In the genomic region with DNA sequence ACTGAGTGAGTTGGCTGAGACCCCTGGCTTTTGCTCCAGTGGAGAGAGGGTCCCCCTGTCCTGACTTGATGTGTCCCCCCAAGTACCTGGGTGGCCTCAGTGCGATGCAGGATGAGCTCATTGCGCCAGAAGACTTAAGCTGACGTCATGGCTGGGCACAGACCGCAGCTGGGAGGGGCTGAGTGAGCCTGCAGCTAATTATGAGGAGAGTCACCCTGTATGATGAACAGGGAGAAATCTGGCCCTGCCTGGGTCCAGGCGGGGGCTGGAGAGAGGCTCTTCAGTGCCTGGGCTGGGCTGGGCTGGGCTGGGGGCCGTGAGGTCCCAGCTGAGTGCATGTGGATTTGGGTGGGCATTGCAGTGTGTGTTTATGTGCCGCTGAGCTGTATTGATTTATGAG, we compare ENCODE assay signal across 12 mouse cellular contexts. TPM values are rescaled to one million over a fixed set of nuclear protein-coding genes. Genes with fewer than 3 reads are reported as not detected.
DNase-seq lines count a peak whose midpoint lies in the region; ATAC-seq and TF ChIP-seq lines count a peak whose summit lies in the region.
"Had no signal": no experiment of that assay in that cellular context is flagged by ENCODE, and none has a peak within 500 bp of the region (broad histone marks: within the 10 kb centered on the region; RNA-seq: fewer than 3 reads in every experiment).

No protein-coding gene starts in this region.

- H3K9ac ChIP-seq in forebrain, embryonic 15.5 days (replicated peaks): no peak overlapping the region
- no peak overlapping the region for H3K9ac ChIP-seq in forebrain, postnatal 0 days
- H3K9ac ChIP-seq in stomach, embryonic 16.5 days (ENCODE audit: low read length): no peak overlapping the region
- H3K9ac ChIP-seq in hindbrain, embryonic 11.5 days (ENCODE audit: low read depth, low read length): no peak overlapping the region
- H3K9ac ChIP-seq: heart, embryonic 13.5 days; liver, embryonic 15.5 days had no signal

- H3K27ac ChIP-seq in forebrain, embryonic 15.5 days (replicated peaks): no peak overlapping the region; the same call in 1 of the 2 replicates
- no peak overlapping the region for H3K27ac ChIP-seq in forebrain, postnatal 0 days (ENCODE audit: low read depth, low read length)
- peak overlapping the region; percentile 52; the same call in 1 of the 2 replicates for H3K27ac ChIP-seq in heart, embryonic 10.5 days
- H3K27ac ChIP-seq in stomach, embryonic 16.5 days (ENCODE audit: low read length): peak overlapping the region; percentile 51
- H3K27ac ChIP-seq in hindbrain, embryonic 11.5 days (ENCODE audit: low read depth, low read length): no peak overlapping the region
- H3K27ac ChIP-seq: heart, embryonic 13.5 days; liver, embryonic 15.5 days had no signal

- peaks cover 19% of the 10 kb centered on the region for H3K4me1 ChIP-seq in forebrain, embryonic 15.5 days
- no peaks in the 10 kb centered on the region for H3K4me1 ChIP-seq in forebrain, postnatal 0 days (ENCODE audit: insufficient read depth)
- no peaks in the 10 kb centered on the region for H3K4me1 ChIP-seq in megakaryocyte, embryonic 14.5 days
- H3K4me1 ChIP-seq in heart, embryonic 10.5 days: peaks cover 40% of the 10 kb centered on the region
- H3K4me1 ChIP-seq in stomach, embryonic 16.5 days (ENCODE audit: control insufficient read depth, insufficient read depth, low read length): peaks cover 26% of the 10 kb centered on the region
- peaks cover 11% of the 10 kb centered on the region; the same call in 1 of the 2 replicates for H3K4me1 ChIP-seq in hindbrain, embryonic 11.5 days (replicated peaks; ENCODE audit: control insufficient read depth, insufficient read depth, low read length)
- H3K4me1 ChIP-seq: liver, embryonic 15.5 days had no signal

- H3K4me2 ChIP-seq in forebrain, embryonic 15.5 days (replicated peaks): no peak overlapping the region
- H3K4me2 ChIP-seq in forebrain, postnatal 0 days (ENCODE audit: low read depth): no peak overlapping the region
- no peak overlapping the region for H3K4me2 ChIP-seq in stomach, embryonic 16.5 days (ENCODE audit: low read depth, low read length)
- H3K4me2 ChIP-seq in hindbrain, embryonic 11.5 days (replicated peaks; ENCODE audit: low read depth, low read length): no peak overlapping the region
- H3K4me2 ChIP-seq: heart, embryonic 13.5 days; liver, embryonic 15.5 days had no signal

- DNase-seq in forebrain, postnatal 0 days: no peak
- no peak for DNase-seq in heart, embryonic 10.5 days (ENCODE audit: low spot score)
- no peak for DNase-seq in kidney, postnatal 36 days
- DNase-seq in hindbrain, embryonic 11.5 days (ENCODE audit: low spot score): no peak
- DNase-seq: kidney, adult 2 months had no signal

- TF ChIP-seq CTCF in forebrain, postnatal 0 days (IDR thresholded peaks at IDR 0.05; ENCODE audit: low read depth): no peak

- 41% methylated on average over 7 of the region's 7 CpGs for whole genome bisulfite sequencing in forebrain, embryonic 15.5 days
- 32% methylated on average over 7 of the region's 7 CpGs for WGBS in forebrain, postnatal 0 days
- WGBS in heart, embryonic 10.5 days: 70% methylated on average over 7 of the region's 7 CpGs
- WGBS in stomach, embryonic 16.5 days: 35% methylated on average over 7 of the region's 7 CpGs
- 76% methylated on average over 7 of the region's 7 CpGs for WGBS in hindbrain, embryonic 11.5 days

- H3K36me3 ChIP-seq in forebrain, embryonic 15.5 days: no peaks in the 10 kb centered on the region
- no peaks in the 10 kb centered on the region for H3K36me3 ChIP-seq in forebrain, postnatal 0 days (ENCODE audit: insufficient read depth)
- no peaks in the 10 kb centered on the region for H3K36me3 ChIP-seq in megakaryocyte, embryonic 14.5 days (replicated peaks; ENCODE audit: low read length)
- H3K36me3 ChIP-seq in heart, embryonic 10.5 days: no peaks in the 10 kb centered on the region
- no peaks in the 10 kb centered on the region for H3K36me3 ChIP-seq in stomach, embryonic 16.5 days (ENCODE audit: control insufficient read depth, insufficient read depth, low read length)
- no peaks in the 10 kb centered on the region for H3K36me3 ChIP-seq in hindbrain, embryonic 11.5 days (ENCODE audit: control insufficient read depth, insufficient read depth, low read length)
- H3K36me3 ChIP-seq: heart, embryonic 13.5 days; liver, embryonic 15.5 days had no signal

- no peaks in the 10 kb centered on the region for H3K9me3 ChIP-seq in forebrain, embryonic 15.5 days
- H3K9me3 ChIP-seq in forebrain, postnatal 0 days (ENCODE audit: low read length): no peaks in the 10 kb centered on the region
- H3K9me3 ChIP-seq in megakaryocyte, embryonic 14.5 days: peaks cover 26% of the 10 kb centered on the region
- no peaks in the 10 kb centered on the region for H3K9me3 ChIP-seq in heart, embryonic 10.5 days
- H3K9me3 ChIP-seq in stomach, embryonic 16.5 days (replicated peaks; ENCODE audit: control insufficient read depth, low read length): no peaks in the 10 kb centered on the region
- H3K9me3 ChIP-seq in hindbrain, embryonic 11.5 days (ENCODE audit: control insufficient read depth, low read length): no peaks in the 10 kb centered on the region
- H3K9me3 ChIP-seq: heart, embryonic 13.5 days; liver, embryonic 15.5 days had no signal

- no peak overlapping the region for H3K4me3 ChIP-seq in forebrain, embryonic 15.5 days
- H3K4me3 ChIP-seq in forebrain, postnatal 0 days (ENCODE audit: low read depth, low read length): no peak overlapping the region
- peak overlapping the region; percentile 33 for H3K4me3 ChIP-seq in megakaryocyte, embryonic 14.5 days (replicated peaks)
- no peak overlapping the region for H3K4me3 ChIP-seq in heart, embryonic 10.5 days
- no peak overlapping the region for H3K4me3 ChIP-seq in stomach, embryonic 16.5 days (replicated peaks; ENCODE audit: low read length)
- no peak overlapping the region for H3K4me3 ChIP-seq in hindbrain, embryonic 11.5 days (ENCODE audit: low read depth, low read length)
- H3K4me3 ChIP-seq: erythroblast, embryonic 14.5 days; heart, embryonic 13.5 days; liver, embryonic 15.5 days had no signal

- H3K27me3 ChIP-seq in forebrain, embryonic 15.5 days: no peaks in the 10 kb centered on the region
- H3K27me3 ChIP-seq in forebrain, postnatal 0 days (ENCODE audit: insufficient read depth, low read length): no peaks in the 10 kb centered on the region
- H3K27me3 ChIP-seq in megakaryocyte, embryonic 14.5 days (replicated peaks): no peaks in the 10 kb centered on the region
- no peaks in the 10 kb centered on the region for H3K27me3 ChIP-seq in heart, embryonic 10.5 days (ENCODE audit: insufficient read depth, poor library complexity, severe bottlenecking)
- no peaks in the 10 kb centered on the region for H3K27me3 ChIP-seq in stomach, embryonic 16.5 days (ENCODE audit: control insufficient read depth, insufficient read depth, low read length)
- no peaks in the 10 kb centered on the region for H3K27me3 ChIP-seq in hindbrain, embryonic 11.5 days (ENCODE audit: control insufficient read depth, insufficient read depth, low read length)
- H3K27me3 ChIP-seq: heart, embryonic 13.5 days; liver, embryonic 15.5 days had no signal

- 0 out of 2 replicates have a peak, but pooled peaks have one; percentile 33 for ATAC-seq in forebrain, embryonic 15.5 days (replicated peaks)
- no peak; the same call in 1 of the 2 replicates for ATAC-seq in forebrain, postnatal 0 days
- ATAC-seq in megakaryocyte, adult 5-6 weeks (ENCODE audit: poor library complexity, severe bottlenecking): no peak
- ATAC-seq in stomach, embryonic 16.5 days (ENCODE audit: insufficient read depth, low FRiP score): peak; percentile 49
- ATAC-seq in hindbrain, embryonic 11.5 days (ENCODE audit: low FRiP score): no peak

RNA-seq across cellular contexts. Expression of a gene that starts 2.6 kb away (rescaled TPM):
- 5.6 and 5.7 TPM in 2 replicates for polyA plus RNA-seq in forebrain, embryonic 15.5 days (2015; fragmentation: Nextera tagmentation; extraction: Ambion mirVana)
- 13.2 and 14.0 TPM in 2 replicates for total RNA-seq in forebrain, postnatal 0 days (2014; rRNA removed)
- polyA plus RNA-seq in forebrain, postnatal 0 days (2015; fragmentation: Nextera tagmentation; extraction: Ambion mirVana): 8.6 and 10.6 TPM in 2 replicates
- polyA plus RNA-seq in megakaryocyte, embryonic 14.5 days (2012; ENCODE audit: insufficient read depth, low replicate concordance): not detected in 2 replicates
- not detected in 2 replicates for total RNA-seq in megakaryocyte, adult 5-6 weeks (2015)
- not detected in 2 replicates for total RNA-seq in megakaryocyte, adult 5-6 weeks (2017)
- polyA plus RNA-seq in heart, embryonic 10.5 days (2016; fragmentation: Nextera tagmentation; extraction: Ambion mirVana): 26.9 and 40.5 TPM in 2 replicates
- 35.8 and 38.5 TPM in 2 replicates for polyA plus RNA-seq in stomach, embryonic 16.5 days (2015; fragmentation: Nextera tagmentation; extraction: Ambion mirVana)
- polyA plus RNA-seq in hindbrain, embryonic 11.5 days (2014; fragmentation: Nextera tagmentation; extraction: Ambion mirVana): 6.5 and 7.5 TPM in 2 replicates
- polyA plus RNA-seq: erythroblast, embryonic 14.5 days had no signal

Comparison
In these comparisons a context has a peak if more than half of its experiments do, and no peak if none do; other contexts are left out.
1. ATAC-seq: peak in forebrain, embryonic 15.5 days (single experiment) and stomach, embryonic 16.5 days (single experiment); none in forebrain, postnatal 0 days (single experiment), megakaryocyte, adult 5-6 weeks (single experiment) and hindbrain, embryonic 11.5 days (single experiment).
2. H3K27ac ChIP-seq: peak in heart, embryonic 10.5 days (single experiment) and stomach, embryonic 16.5 days (single experiment); none in forebrain, embryonic 15.5 days (single experiment), forebrain, postnatal 0 days (single experiment) and hindbrain, embryonic 11.5 days (single experiment).